Mouse (Mus musculus) gastrocnemius, postnatal 25 days (tissue): ENCODE measurements around the gene Bnip1. TPM values are rescaled to one million over a fixed set of nuclear protein-coding genes. Genes with fewer than 3 reads are reported as not detected.

ENCODE experiments used
- DNase-seq: peaks from one replicate; pipeline ENCODE4 v3.0.0; 2022
- total RNA-seq, 2 experiments: library from RNA; stranded (reverse); gene quantifications; 1 replicate in 1 of 2; 2 replicates in 1 of 2; pipeline ENCODE4 v1.2.3; 2021

Gene Bnip1
- total RNA-seq, 2 experiments from 2014 or later = 20.6 to 23.7 TPM

- DNase-seq = no peak
Observed at GRCm38 (mm10) chr17:26839718-26840438, 59.0 kb downstream of the Bnip1 start.

GRCm38 (mm10) chr17:26840439-26840780 lies 59.5 kb downstream of the Bnip1 start:
- no peak for DNase-seq

- no peak for DNase-seq
Observed at GRCm38 (mm10) chr17:26840922-26841731, 60.3 kb downstream of the Bnip1 start.

GRCm38 (mm10) chr17:26841981-26842380 lies 61.1 kb downstream of the Bnip1 start:
- DNase-seq = no peak

Other genes starting within 250 kb of the Bnip1 start
- 10 to 100 TPM; 52.0 to 61.0 TPM for gene Ergic1, start 219.6 kb upstream of the Bnip1 start, total RNA-seq
- 10 to 100 TPM; 49.2 to 82.2 TPM for gene Dusp1, start 218.9 kb upstream of the Bnip1 start, total RNA-seq
- 10 to 100 TPM; 29.7 to 43.1 TPM for gene Atp6v0e, start 117.8 kb upstream of the Bnip1 start, total RNA-seq
- 10 to 100 TPM; 21.7 to 24.0 TPM for gene Crebrf, start 65.4 kb upstream of the Bnip1 start, total RNA-seq
- not detected for gene Nkx2-5, start 63.9 kb downstream of the Bnip1 start, total RNA-seq
- under 1 TPM; 0.31 to 0.56 TPM for gene Kifc5b, start 136.0 kb downstream of the Bnip1 start, total RNA-seq
- gene Phf1, start 152.0 kb downstream of the Bnip1 start, total RNA-seq = 1 to 10 TPM; 5.1 to 5.9 TPM
- gene Cuta, start 158.5 kb downstream of the Bnip1 start, total RNA-seq = 10 to 100 TPM; 83.7 to 87.0 TPM
- gene Syngap1, start 160.2 kb downstream of the Bnip1 start, total RNA-seq = 1 to 10 TPM; 2.7 to 4.7 TPM
- gene Zbtb9, start 192.1 kb downstream of the Bnip1 start, total RNA-seq = under 1 TPM; 0.43 to 0.92 TPM
- gene Bak1, start 247.9 kb downstream of the Bnip1 start, total RNA-seq = 10 to 100 TPM; 16.9 to 21.0 TPM